Mouse (Mus musculus) G1E (cell line): ENCODE results near the gene A2ml1.

Experiments
- CTCF ChIP-seq: IDR thresholded peaks from 2 replicates; pipeline ENCODE4 v1.5.1; 2012; ENCODE audit warnings: low read depth, low read length, inconsistent platforms, mixed read lengths
- GATA1 ChIP-seq: IDR thresholded peaks from 2 replicates; pipeline ENCODE4 v1.6.1; 2012; ENCODE audit warnings: borderline replicate concordance, low read length, inconsistent platforms, mixed read lengths
- TAL1 ChIP-seq: conservative IDR thresholded peaks from 2 replicates; pipeline ENCODE4 v1.6.1; 2012; ENCODE audit warnings: low read depth, low read length, inconsistent platforms, mixed read lengths

- TF ChIP-seq CTCF (no peak), GATA1 (no peak), TAL1 (no peak)
Observed at GRCm38 (mm10) chr6:128505676-128506236, 75.7 kb downstream of the A2ml1 start.
